Mouse (Mus musculus) kidney, adult 2 months (tissue): ENCODE measurements at regions not wholly inside any gene's neighbourhood (a gene's known extent, or its start where the extent isn't known, plus 50 kb on each side); places are given as distances from the start of the nearest gene placed in this dataset.

Source experiments
- CTCF ChIP-seq: fragments of 200-500 bp; conservative IDR thresholded peaks from 2 replicates; pipeline ENCODE4 v1.5.1; 2011; ENCODE audit warnings: low read depth, mild to moderate bottlenecking, control low read depth, low read length, moderate library complexity, mixed read lengths; ENCODE audit not compliant: insufficient read depth, insufficient read length
- POLR2A ChIP-seq: fragments of 200-500 bp; IDR thresholded peaks from one replicate; pipeline ENCODE4 v1.6.1; 2011; ENCODE audit warnings: low read depth, low read length, control low read depth

- TF ChIP-seq CTCF (no peak), POLR2A (no peak)
Observed at GRCm38 (mm10) chr6:37745393-37746100, 125.1 kb upstream of the Trim24 start.
